Mouse (Mus musculus): ENCODE results near the gene Fhod1. TPM values are rescaled to one million over a fixed set of nuclear protein-coding genes. Genes with fewer than 3 reads are reported as not detected.

Gene Fhod1
- polyA plus RNA-seq, 1 experiment from 2014 or later, result 2.1 TPM

DNA sequence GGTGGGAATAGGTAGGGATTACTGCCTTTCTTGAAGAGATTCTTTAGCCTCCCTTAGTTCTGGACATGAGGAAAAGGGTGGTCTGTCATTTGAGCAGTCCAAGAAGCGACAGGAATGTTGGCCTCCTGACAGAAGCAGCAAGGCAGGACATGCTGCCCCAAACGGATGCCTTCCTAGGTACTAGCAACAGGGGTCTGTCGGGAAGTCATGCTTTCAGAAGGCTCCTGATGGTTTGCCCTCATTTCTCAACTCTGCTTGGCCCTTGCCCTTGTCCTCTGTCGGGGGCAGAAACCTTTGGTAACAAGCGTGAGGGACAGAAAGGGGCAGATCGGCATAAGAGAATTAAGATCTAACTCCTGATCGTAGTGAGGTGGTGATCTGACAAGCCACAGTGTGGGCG lies 37.6 kb downstream of the Fhod1 start:
- no peak overlapping the region for H3K27ac ChIP-seq
- no peak for ATAC-seq (ENCODE audit: low FRiP score, low read depth)
- peaks cover 83% of the 10 kb centered on the region for H3K36me3 ChIP-seq
- no peaks in the 10 kb centered on the region for H3K9me3 ChIP-seq
- H3K9ac ChIP-seq, result no peak overlapping the region
- peaks cover 16% of the 10 kb centered on the region for H3K4me1 ChIP-seq
- no peak overlapping the region for H3K4me3 ChIP-seq
- no peaks in the 10 kb centered on the region for H3K27me3 ChIP-seq
- no peak overlapping the region for H3K4me2 ChIP-seq (replicated peaks)
- 88% methylated on average over 8 of the region's 8 CpGs for WGBS

DNA sequence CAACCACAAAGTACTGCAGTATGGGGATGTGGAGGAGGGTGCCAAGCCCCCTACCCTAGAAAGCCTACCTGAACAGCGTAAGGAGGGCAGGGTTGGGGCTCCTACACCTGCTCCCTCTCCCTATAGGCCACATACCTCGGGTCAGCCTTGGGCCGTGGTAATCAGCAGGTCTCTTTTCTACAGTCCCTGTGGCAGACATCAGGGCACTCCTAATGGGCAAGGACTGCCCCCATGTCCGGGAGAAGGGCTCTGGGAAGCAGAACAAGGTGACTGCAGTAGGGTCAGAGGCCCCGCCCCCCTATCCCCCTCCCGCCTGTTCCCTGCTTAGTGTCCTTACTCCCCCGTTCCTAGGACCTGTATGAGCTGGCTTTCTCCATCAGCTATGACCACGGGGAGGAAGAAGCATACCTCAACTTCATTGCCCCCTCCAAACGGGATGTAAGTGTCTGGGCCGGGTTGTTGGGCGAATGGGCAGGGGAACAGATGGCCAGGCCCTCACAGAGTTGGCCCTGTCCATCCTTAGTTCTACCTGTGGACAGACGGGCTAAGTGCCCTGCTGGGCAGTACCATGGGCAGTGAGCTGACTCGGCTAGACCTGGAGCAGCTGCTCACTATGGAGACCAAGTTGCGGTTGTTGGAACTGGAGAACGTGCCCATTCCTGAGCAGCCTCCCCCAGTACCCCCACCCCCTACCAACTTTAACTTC lies 38.5 kb downstream of the Fhod1 start:
- Histone ChIP-seq H3K27ac (no peak overlapping the region), H3K36me3 (peaks cover 82% of the 10 kb centered on the region), H3K4me3 (no peak overlapping the region), H3K9me3 (no peaks in the 10 kb centered on the region), H3K9ac (no peak overlapping the region; the same call in 1 of the 2 replicates), H3K4me1 (peaks cover 23% of the 10 kb centered on the region), H3K27me3 (no peaks in the 10 kb centered on the region), H3K4me2 (replicated peaks) (no peak overlapping the region)
- no peak for ATAC-seq (ENCODE audit: low FRiP score, low read depth)
- WGBS, result 81% methylated on average over 15 of the region's 15 CpGs

DNA sequence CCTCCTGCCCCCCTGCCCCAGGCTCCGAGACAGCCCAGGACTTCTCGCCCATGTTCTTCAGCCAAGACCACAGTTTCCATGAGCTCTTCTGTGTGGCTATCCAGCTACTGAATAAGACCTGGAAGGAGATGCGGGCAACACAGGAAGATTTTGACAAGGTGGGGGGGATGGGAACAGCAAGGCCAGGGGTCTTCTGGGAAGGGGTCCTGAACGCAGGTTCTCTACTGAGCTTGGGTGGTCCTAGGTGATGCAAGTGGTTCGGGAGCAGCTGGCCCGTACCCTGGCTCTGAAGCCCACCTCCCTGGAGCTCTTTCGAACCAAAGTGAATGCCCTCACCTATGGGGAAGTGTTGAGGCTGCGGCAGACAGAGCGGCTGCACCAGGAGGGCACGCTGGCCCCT lies 39.3 kb downstream of the Fhod1 start:
- no peak overlapping the region for H3K4me2 ChIP-seq (replicated peaks)
- no peaks in the 10 kb centered on the region for H3K9me3 ChIP-seq
- peaks cover 24% of the 10 kb centered on the region for H3K4me1 ChIP-seq
- peaks cover 81% of the 10 kb centered on the region for H3K36me3 ChIP-seq
- WGBS, result 92% methylated on average over 10 of the region's 10 CpGs
- no peak overlapping the region for H3K27ac ChIP-seq
- H3K27me3 ChIP-seq, result no peaks in the 10 kb centered on the region
- ATAC-seq (ENCODE audit: low FRiP score, low read depth), result no peak
- no peak overlapping the region for H3K9ac ChIP-seq
- H3K4me3 ChIP-seq, result no peak overlapping the region

DNA sequence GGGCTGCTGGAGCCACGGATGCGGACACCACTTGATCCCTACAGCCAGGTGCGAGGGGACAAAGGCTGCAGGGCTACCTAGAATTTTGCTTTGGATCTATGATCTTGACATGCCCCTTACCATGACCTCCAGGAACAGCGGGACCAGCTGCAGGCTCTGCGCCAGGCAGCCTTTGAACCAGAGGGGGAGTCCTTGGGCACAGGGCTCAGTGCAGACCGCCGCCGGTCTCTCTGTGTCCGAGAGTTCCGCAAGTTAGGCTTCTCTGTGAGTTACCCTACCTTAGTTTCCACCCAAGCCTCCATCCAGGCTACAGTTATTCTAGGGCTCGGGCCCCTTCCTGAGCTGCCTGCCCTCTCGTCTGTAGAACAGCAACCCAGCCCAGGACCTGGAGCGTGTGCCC lies 40.1 kb downstream of the Fhod1 start:
- peaks cover 79% of the 10 kb centered on the region for H3K36me3 ChIP-seq
- no peak overlapping the region for H3K4me3 ChIP-seq
- no peaks in the 10 kb centered on the region for H3K27me3 ChIP-seq
- WGBS, result 96% methylated on average over 13 of the region's 13 CpGs
- H3K9ac ChIP-seq, result no peak overlapping the region
- ATAC-seq (ENCODE audit: low FRiP score, low read depth), result no peak
- no peaks in the 10 kb centered on the region for H3K9me3 ChIP-seq
- no peak overlapping the region for H3K27ac ChIP-seq
- no peak overlapping the region for H3K4me2 ChIP-seq (replicated peaks)
- peaks cover 24% of the 10 kb centered on the region for H3K4me1 ChIP-seq

DNA sequence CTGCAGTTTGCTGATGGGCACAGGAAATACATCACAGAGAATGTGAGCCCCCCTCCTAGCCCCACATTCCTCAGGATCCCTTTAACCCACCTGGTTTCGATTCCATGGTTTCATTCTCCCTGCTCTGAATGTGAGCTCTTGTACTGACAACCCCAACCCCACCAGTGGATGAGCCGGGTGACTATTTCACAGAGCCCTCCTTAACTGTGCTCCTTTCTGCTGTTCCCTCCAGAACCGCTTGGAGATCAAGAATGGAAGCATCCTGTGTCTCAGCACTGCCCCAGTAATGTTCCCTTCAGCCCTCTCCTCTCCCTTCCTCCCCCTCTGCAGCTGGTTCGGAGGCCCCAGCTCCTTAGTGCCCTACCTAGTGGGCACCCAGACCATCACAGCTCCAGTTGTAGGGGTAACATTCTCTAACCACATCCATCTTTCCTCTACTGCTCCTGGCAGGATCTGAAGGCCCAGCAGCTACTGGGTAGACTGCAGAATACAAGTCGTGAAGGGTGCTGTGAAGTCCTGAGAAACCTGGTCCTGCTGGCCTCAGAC lies 41.5 kb downstream of the Fhod1 start:
- WGBS, result 38% methylated on average over 5 of the region's 5 CpGs
- ATAC-seq (ENCODE audit: low FRiP score, low read depth), result peak; percentile 12; the same call in 1 of the 2 replicates
- Histone ChIP-seq H3K27ac (peak overlapping the region; percentile 70), H3K9me3 (no peaks in the 10 kb centered on the region), H3K4me3 (peak overlapping the region; percentile 40), H3K27me3 (no peaks in the 10 kb centered on the region), H3K36me3 (peaks cover 79% of the 10 kb centered on the region), H3K4me2 (replicated peaks) (peak overlapping the region; percentile 72), H3K4me1 (peaks cover 24% of the 10 kb centered on the region), H3K9ac (peak overlapping the region; percentile 58)

DNA sequence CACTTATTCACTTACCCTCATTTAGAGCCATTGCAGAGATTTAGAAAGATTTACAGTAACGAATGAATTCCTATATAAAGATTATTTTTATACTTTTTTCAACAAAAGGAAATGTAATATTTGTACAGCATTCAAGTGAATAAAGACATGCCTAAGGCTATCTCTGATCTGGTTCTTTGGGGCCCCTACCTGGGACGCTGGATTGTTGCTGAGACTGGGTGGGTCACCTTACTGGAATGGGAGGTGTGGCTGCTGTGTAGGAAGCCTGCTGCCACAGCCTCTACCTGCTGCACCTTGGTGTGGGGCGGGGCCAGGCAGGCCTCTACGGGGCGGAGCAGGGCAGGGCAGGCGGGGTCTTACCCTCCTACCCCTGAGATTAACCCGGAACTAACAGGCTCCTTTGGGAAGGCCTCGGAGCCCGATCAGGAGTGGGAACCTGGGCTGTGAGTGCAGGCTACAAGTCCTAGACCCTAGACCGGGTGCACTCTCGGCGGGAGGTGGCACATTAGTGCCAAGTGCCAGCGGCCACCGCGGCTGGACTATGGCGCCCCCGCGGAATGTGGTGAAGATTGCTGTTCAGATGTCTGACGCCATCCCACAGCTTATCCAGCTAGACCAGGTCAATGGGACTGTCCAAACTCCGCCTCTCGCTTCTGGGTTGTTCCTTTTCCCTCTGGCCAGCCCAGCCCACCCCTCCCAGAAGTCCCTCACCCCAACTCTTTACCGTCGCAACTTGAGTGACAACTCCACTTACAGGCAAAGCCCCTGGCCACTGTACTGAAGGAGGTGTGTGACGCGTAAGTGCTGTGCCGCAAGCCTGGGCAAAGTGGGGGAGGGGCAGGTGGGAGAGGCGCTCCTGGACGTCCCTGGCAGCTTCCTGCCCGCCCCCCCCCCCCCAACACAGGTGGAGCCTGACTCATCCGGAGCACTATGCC lies 42.3 kb downstream of the Fhod1 start, which contains the start of gene Elmo3:
Elmo3 (plus strand) TSS at position 391 of the 935 bp plus-strand sequence.
- Histone ChIP-seq H3K4me1 (peaks cover 24% of the 10 kb centered on the region), H3K27ac (peak within 1 kb of the TSS; percentile 70), H3K36me3 (peaks cover 82% of the 10 kb centered on the region), H3K9ac (peak within 1 kb of the TSS; percentile 58), H3K27me3 (no peaks in the 10 kb centered on the region), H3K4me3 (peak within 1 kb of the TSS; percentile 40), H3K4me2 (replicated peaks) (peak within 1 kb of the TSS; percentile 72), H3K9me3 (no peaks in the 10 kb centered on the region)
- WGBS, result 4% methylated on average over 29 of the region's 30 CpGs
- ATAC-seq (ENCODE audit: low FRiP score, low read depth), result peak; percentile 77

DNA sequence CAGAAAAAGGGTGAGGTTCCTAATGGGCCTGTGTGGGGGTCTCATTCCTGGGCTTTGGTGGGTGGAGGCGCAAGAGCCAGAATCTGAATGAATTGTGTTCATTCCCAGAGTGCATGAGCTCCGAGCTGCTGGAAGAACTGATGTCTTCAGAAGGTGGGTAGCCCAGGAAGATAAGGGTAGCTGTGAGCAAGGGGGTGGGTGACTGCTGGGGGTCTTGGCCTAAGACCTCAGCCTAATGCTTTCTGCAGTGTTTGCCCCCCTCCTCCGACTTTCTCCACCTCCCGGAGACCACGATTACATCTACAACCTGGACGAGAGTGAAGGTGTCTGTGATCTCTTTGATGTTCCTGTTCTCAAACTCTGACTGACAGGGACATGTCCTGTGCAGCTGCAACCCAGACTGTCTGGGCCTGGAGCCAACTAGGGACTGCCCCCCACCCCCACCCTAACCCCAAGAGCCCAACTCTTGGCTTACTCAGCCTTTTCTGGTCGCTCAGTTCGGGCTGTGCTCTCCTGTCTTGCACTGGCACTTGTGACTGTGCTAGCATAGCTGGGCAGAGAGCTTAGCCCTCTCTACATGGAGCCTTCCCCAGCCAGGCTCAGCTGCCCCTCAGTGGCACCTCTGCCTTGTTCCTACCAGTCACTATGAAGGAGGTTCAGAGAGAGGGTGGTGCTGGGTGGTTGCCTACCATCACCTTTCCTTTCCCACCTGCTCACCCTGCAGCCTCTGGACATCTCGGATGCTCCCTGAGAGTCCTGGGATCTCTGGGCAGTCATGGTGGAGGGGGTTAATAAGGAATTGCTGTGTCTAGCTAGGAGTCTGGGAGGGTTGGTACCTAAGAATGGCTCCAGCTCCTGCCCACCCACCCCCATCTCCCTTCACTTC lies 43.2 kb downstream of the Fhod1 start:
- peak; percentile 34; the same call in 1 of the 2 replicates for ATAC-seq (ENCODE audit: low FRiP score, low read depth)
- Histone ChIP-seq H3K9ac (no peak overlapping the region; the same call in 1 of the 2 replicates), H3K9me3 (no peaks in the 10 kb centered on the region), H3K4me3 (no peak overlapping the region), H3K27me3 (no peaks in the 10 kb centered on the region), H3K4me1 (peaks cover 24% of the 10 kb centered on the region), H3K4me2 (replicated peaks) (0 out of 2 replicates have a peak overlapping the region, but pooled peaks have one; percentile 72), H3K36me3 (peaks cover 82% of the 10 kb centered on the region), H3K27ac (peak overlapping the region; percentile 39; the same call in 1 of the 2 replicates)
- 63% methylated on average over 9 of the region's 9 CpGs for WGBS

DNA sequence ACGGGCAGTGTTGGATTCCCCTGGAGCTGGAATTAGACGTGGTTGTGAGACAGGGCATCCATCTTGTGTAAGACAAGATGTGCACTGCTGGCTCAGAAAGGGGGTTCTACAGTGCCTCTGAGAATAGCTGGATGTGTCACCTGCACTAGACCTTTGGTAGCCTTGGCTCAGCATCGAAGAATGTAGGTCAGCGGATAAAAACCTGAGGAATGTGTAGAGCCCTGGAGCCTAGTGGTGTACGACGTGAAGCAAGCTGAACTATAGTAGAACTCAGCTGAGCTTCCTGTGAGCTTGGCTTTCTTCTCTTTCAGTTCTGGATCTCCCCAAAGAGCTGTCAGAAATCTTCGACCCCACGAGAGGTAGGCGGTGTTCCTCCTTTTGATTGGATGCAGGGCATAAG lies 43.9 kb downstream of the Fhod1 start:
- ATAC-seq (ENCODE audit: low FRiP score, low read depth), result no peak
- Histone ChIP-seq H3K4me1 (peaks cover 27% of the 10 kb centered on the region), H3K27ac (no peak overlapping the region), H3K4me2 (replicated peaks) (no peak overlapping the region), H3K36me3 (peaks cover 79% of the 10 kb centered on the region), H3K27me3 (no peaks in the 10 kb centered on the region), H3K9me3 (no peaks in the 10 kb centered on the region), H3K9ac (no peak overlapping the region), H3K4me3 (no peak overlapping the region)
- WGBS, result 86% methylated on average over 9 of the region's 9 CpGs

DNA sequence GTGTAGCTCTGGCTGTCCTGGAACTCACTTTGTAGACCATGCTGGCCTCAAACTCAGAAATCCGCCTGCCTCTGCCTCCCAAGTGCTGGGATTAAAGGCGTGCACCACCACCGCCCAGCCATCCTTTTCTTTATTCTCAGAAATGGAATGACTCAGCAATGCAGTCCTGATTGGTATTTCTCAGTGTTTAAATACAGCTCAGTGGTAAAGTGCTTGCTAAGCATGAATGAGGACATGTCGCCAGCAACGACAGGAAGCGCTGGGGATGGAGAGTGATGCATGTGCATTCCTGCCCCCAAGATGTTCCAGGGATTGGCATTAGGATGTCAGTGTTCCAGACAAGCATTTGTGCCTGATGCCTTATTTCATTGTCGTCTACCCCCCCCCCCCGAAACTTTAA lies 44.4 kb downstream of the Fhod1 start:
- H3K27ac ChIP-seq, result no peak overlapping the region
- no peaks in the 10 kb centered on the region for H3K27me3 ChIP-seq
- no peak overlapping the region for H3K4me3 ChIP-seq
- H3K36me3 ChIP-seq, result peaks cover 78% of the 10 kb centered on the region
- peaks cover 32% of the 10 kb centered on the region for H3K4me1 ChIP-seq
- no peak overlapping the region for H3K4me2 ChIP-seq (replicated peaks)
- H3K9ac ChIP-seq, result no peak overlapping the region
- WGBS, result 90% methylated on average over 8 of the region's 8 CpGs
- ATAC-seq (ENCODE audit: low FRiP score, low read depth), result no peak
- H3K9me3 ChIP-seq, result no peaks in the 10 kb centered on the region

DNA sequence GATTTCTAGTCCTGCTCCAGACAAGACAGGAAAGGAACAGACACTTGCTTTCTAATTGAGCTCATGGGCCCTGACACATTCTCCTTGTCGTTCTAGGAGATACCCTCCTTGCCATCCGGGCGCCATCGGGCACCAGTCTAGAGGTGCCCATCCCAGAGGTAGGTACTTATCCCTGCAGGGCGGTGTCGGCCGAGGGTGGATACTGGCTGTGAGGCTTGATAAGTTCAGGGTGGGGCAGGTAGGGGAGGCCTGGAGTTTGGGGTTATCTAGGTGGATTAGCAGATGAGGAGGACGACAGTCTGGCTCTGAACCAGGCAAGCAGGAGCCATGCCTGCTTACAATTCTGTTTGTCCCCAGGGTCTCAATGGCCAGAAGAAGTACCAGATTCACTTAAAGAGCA lies 47.8 kb downstream of the Fhod1 start:
- no peak overlapping the region for H3K4me3 ChIP-seq
- no peaks in the 10 kb centered on the region; the same call in 1 of the 2 replicates for H3K27me3 ChIP-seq
- H3K36me3 ChIP-seq, result peaks cover 59% of the 10 kb centered on the region
- peaks cover 26% of the 10 kb centered on the region for H3K4me1 ChIP-seq
- no peak overlapping the region for H3K4me2 ChIP-seq (replicated peaks)
- WGBS, result 95% methylated on average over 8 of the region's 8 CpGs
- H3K27ac ChIP-seq, result no peak overlapping the region
- H3K9ac ChIP-seq, result no peak overlapping the region
- H3K9me3 ChIP-seq, result no peaks in the 10 kb centered on the region
- no peak for ATAC-seq (ENCODE audit: low FRiP score, low read depth)
